Mouse (Mus musculus): ENCODE results near the gene Gm20388. TPM values are rescaled to one million over a fixed set of nuclear protein-coding genes. Genes with fewer than 3 reads are reported as not detected.
A peak's percentile ranks its signal among the peaks of the same experiment; 100 is the strongest.

Gm20388 gene
- total RNA-seq, 1 experiment from 2014 or later, result 35.7 TPM

- 0 out of 2 replicates have a peak, but pooled peaks have one; percentile 6 for ATAC-seq (replicated peaks; ENCODE audit: low read depth, poor library complexity, severe bottlenecking)
Observed at GRCm38 (mm10) chr8:122474951-122475560, 2564.4 kb downstream of the Gm20388 start.

GRCm38 (mm10) chr8:122475580-122476320 lies 2565.1 kb downstream of the Gm20388 start, which contains the start of the genes Rnf166 and Ctu2:
Gene Rnf166, minus strand, starts transcription at chr8:122476064.
Gene Ctu2, plus strand, starts transcription at chr8:122476143.
- ATAC-seq (replicated peaks; ENCODE audit: low read depth, poor library complexity, severe bottlenecking), result peak; percentile 51

- ATAC-seq (replicated peaks; ENCODE audit: low read depth, poor library complexity, severe bottlenecking), result no peak
Observed at GRCm38 (mm10) chr8:122482448-122482847, 2571.8 kb downstream of the Gm20388 start.

GRCm38 (mm10) chr8:122483877-122484276 lies 2573.2 kb downstream of the Gm20388 start:
- no peak for ATAC-seq (replicated peaks; ENCODE audit: low read depth, poor library complexity, severe bottlenecking)

- ATAC-seq (replicated peaks; ENCODE audit: low read depth, poor library complexity, severe bottlenecking), result peak; percentile 70
Observed at GRCm38 (mm10) chr8:122484831-122485230, 2574.2 kb downstream of the Gm20388 start.

- no peak for ATAC-seq (replicated peaks; ENCODE audit: low read depth, poor library complexity, severe bottlenecking)
Observed at GRCm38 (mm10) chr8:122488387-122488786, 2577.7 kb downstream of the Gm20388 start.

GRCm38 (mm10) chr8:122497016-122497734 lies 2586.5 kb downstream of the Gm20388 start:
- ATAC-seq (replicated peaks; ENCODE audit: low read depth, poor library complexity, severe bottlenecking), result peak; percentile 10; the same call in 1 of the 2 replicates

GRCm38 (mm10) chr8:122497912-122498311 lies 2587.3 kb downstream of the Gm20388 start:
- peak; percentile 29; the same call in 1 of the 2 replicates for ATAC-seq (replicated peaks; ENCODE audit: low read depth, poor library complexity, severe bottlenecking)

- peak; percentile 80 for ATAC-seq (replicated peaks; ENCODE audit: low read depth, poor library complexity, severe bottlenecking)
Observed at GRCm38 (mm10) chr8:122500856-122501255, 2590.2 kb downstream of the Gm20388 start.

GRCm38 (mm10) chr8:122511552-122511951 lies 2600.9 kb downstream of the Gm20388 start:
- ATAC-seq (replicated peaks; ENCODE audit: low read depth, poor library complexity, severe bottlenecking), result no peak

- no peak for ATAC-seq (replicated peaks; ENCODE audit: low read depth, poor library complexity, severe bottlenecking)
Observed at GRCm38 (mm10) chr8:122512392-122512791, 2601.8 kb downstream of the Gm20388 start.

GRCm38 (mm10) chr8:122515699-122516098 lies 2605.1 kb downstream of the Gm20388 start:
- ATAC-seq (replicated peaks; ENCODE audit: low read depth, poor library complexity, severe bottlenecking), result no peak

- no peak for ATAC-seq (replicated peaks; ENCODE audit: low read depth, poor library complexity, severe bottlenecking)
Observed at GRCm38 (mm10) chr8:122517541-122518190, 2607.0 kb downstream of the Gm20388 start.

GRCm38 (mm10) chr8:122520611-122521010 lies 2610.0 kb downstream of the Gm20388 start:
- no peak for ATAC-seq (replicated peaks; ENCODE audit: low read depth, poor library complexity, severe bottlenecking)

GRCm38 (mm10) chr8:122522796-122523651 lies 2612.4 kb downstream of the Gm20388 start:
- ATAC-seq (replicated peaks; ENCODE audit: low read depth, poor library complexity, severe bottlenecking), result no peak

GRCm38 (mm10) chr8:122523652-122524360 lies 2613.2 kb downstream of the Gm20388 start:
- ATAC-seq (replicated peaks; ENCODE audit: low read depth, poor library complexity, severe bottlenecking), result no peak

GRCm38 (mm10) chr8:122524506-122524905 lies 2613.9 kb downstream of the Gm20388 start:
- ATAC-seq (replicated peaks; ENCODE audit: low read depth, poor library complexity, severe bottlenecking), result no peak

- ATAC-seq (replicated peaks; ENCODE audit: low read depth, poor library complexity, severe bottlenecking), result no peak
Observed at GRCm38 (mm10) chr8:122525004-122525403, 2614.4 kb downstream of the Gm20388 start.

GRCm38 (mm10) chr8:122526084-122526483 lies 2615.4 kb downstream of the Gm20388 start:
- no peak for ATAC-seq (replicated peaks; ENCODE audit: low read depth, poor library complexity, severe bottlenecking)

Measured in common myeloid progenitor, adult 5-6 weeks (primary cell).